Mouse (Mus musculus): Measurements from ENCODE around the gene Ston2. TPM values are rescaled to one million over a fixed set of nuclear protein-coding genes. Genes with fewer than 3 reads are reported as not detected.

Gene Ston2
- polyA plus RNA-seq, 1 experiment from 2014 or later: 6.7 TPM

DNA sequence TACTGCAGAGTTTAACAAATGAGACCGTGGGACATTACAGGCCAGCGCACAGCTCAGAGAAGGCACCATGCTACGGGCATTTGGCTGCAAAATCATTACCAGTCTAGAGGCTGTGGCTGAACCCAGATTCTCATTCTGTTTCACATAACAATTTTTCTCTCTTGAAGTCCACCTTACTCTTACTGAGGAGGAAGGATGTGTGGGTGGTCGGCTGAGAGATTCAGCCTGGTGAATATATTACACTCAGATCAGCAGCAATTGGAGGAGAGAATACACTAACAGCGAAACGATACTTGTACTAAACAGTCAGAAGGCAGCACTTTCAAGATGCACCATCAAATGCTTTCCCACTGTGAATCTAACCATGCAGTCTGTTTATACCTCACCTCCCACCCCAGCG, 74.8 kb downstream of the Ston2 start:
- Histone ChIP-seq H3K36me3 (ENCODE audit: control insufficient read depth, insufficient read depth, low read length) (no peaks in the 10 kb centered on the region), H3K27me3 (ENCODE audit: control insufficient read depth, insufficient read depth, low read length) (no peaks in the 10 kb centered on the region), H3K4me1 (ENCODE audit: control insufficient read depth, insufficient read depth, low read length) (peaks cover 4% of the 10 kb centered on the region; the same call in 1 of the 2 replicates), H3K27ac (ENCODE audit: low read depth, low read length) (no peak overlapping the region), H3K9ac (ENCODE audit: low read depth, low read length) (no peak overlapping the region), H3K4me2 (no peak overlapping the region), H3K9me3 (replicated peaks; ENCODE audit: control insufficient read depth, low read length) (no peaks in the 10 kb centered on the region), H3K4me3 (ENCODE audit: low read depth, low read length) (no peak overlapping the region)
- 92% methylated on average over 7 of the region's 7 CpGs for WGBS (ENCODE audit: insufficient replicate concordance)
- no peak for ATAC-seq (replicated peaks; ENCODE audit: insufficient number of reproducible peaks, low FRiP score, low TSS enrichment)

DNA sequence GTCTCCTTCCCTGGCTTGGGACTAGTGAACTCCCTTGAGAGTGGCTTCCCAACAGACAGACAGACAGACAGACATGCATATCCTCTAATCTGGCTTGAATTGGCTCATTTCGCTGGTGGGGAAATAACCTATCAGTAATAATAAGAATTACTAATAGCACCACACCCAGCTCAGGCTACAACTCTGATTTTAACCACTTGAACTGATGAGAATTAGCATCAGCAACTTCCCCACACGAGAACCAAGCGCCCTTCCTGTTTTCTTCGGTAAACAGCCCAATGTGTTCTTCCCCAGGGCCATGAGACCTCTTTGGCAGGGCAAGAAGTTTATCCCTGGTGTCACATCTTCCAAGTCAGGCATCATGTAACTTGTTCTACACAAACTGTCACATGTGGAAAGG, 76.5 kb downstream of the Ston2 start:
- Histone ChIP-seq H3K9me3 (replicated peaks; ENCODE audit: control insufficient read depth, low read length) (no peaks in the 10 kb centered on the region), H3K4me3 (ENCODE audit: low read depth, low read length) (no peak overlapping the region), H3K4me1 (ENCODE audit: control insufficient read depth, insufficient read depth, low read length) (peaks cover 4% of the 10 kb centered on the region; the same call in 1 of the 2 replicates), H3K4me2 (no peak overlapping the region), H3K36me3 (ENCODE audit: control insufficient read depth, insufficient read depth, low read length) (no peaks in the 10 kb centered on the region), H3K9ac (ENCODE audit: low read depth, low read length) (no peak overlapping the region), H3K27me3 (ENCODE audit: control insufficient read depth, insufficient read depth, low read length) (no peaks in the 10 kb centered on the region), H3K27ac (ENCODE audit: low read depth, low read length) (no peak overlapping the region)
- no peak for ATAC-seq (replicated peaks; ENCODE audit: insufficient number of reproducible peaks, low FRiP score, low TSS enrichment)
- WGBS (ENCODE audit: insufficient replicate concordance): 81% methylated on average over 4 of the region's 4 CpGs

DNA sequence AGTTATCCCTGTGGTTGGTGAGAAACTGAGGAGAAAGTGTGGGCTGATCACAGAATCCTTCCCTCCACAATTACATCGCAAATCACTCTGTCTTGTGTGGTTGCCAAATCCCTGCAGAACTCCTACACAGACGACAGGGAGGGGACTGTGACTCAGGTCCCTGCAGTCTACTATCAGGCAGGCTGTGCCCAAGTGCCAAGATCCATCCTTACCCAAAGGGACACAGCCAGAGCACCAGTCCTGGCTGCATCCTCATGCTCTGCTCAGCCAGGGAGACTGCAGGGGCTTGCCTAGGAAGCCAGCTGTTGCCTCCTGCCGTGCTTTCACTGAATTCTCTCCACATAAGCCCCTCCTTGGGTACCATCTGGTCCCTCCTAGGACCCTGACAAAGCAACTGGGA, 77.3 kb downstream of the Ston2 start:
- Histone ChIP-seq H3K27me3 (ENCODE audit: control insufficient read depth, insufficient read depth, low read length) (no peaks in the 10 kb centered on the region), H3K9me3 (replicated peaks; ENCODE audit: control insufficient read depth, low read length) (no peaks in the 10 kb centered on the region), H3K4me3 (ENCODE audit: low read depth, low read length) (no peak overlapping the region), H3K9ac (ENCODE audit: low read depth, low read length) (no peak overlapping the region), H3K27ac (ENCODE audit: low read depth, low read length) (no peak overlapping the region), H3K4me2 (no peak overlapping the region), H3K4me1 (ENCODE audit: control insufficient read depth, insufficient read depth, low read length) (peaks cover 4% of the 10 kb centered on the region; the same call in 1 of the 2 replicates), H3K36me3 (ENCODE audit: control insufficient read depth, insufficient read depth, low read length) (no peaks in the 10 kb centered on the region)
- no peak for ATAC-seq (replicated peaks; ENCODE audit: insufficient number of reproducible peaks, low FRiP score, low TSS enrichment)
- 47% methylated on average over 3 of the region's 3 CpGs for WGBS (ENCODE audit: insufficient replicate concordance)

DNA sequence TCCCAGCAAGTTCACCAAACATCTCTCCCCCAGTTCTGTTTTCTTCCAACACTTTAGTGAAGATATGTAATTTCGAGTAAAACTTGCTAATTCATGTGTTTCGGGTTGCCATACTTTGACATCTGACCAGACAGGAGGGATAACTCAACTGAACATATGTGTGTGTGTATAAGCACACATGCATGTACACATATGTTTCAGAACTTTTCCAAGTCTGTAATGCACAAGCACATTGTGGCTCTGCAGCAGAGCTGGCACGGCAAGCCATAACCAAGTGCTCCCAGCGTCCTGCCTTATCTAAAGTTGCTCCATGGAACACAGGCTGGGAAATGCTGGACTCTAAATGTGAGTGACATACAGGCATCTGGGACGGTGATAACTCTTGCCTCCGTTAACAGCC, 78.6 kb downstream of the Ston2 start:
- H3K4me2 ChIP-seq: no peak overlapping the region
- 40% methylated on average over 6 of the region's 6 CpGs for WGBS (ENCODE audit: insufficient replicate concordance)
- peaks cover 4% of the 10 kb centered on the region; the same call in 1 of the 2 replicates for H3K4me1 ChIP-seq (ENCODE audit: control insufficient read depth, insufficient read depth, low read length)
- H3K9ac ChIP-seq (ENCODE audit: low read depth, low read length): no peak overlapping the region
- no peaks in the 10 kb centered on the region for H3K36me3 ChIP-seq (ENCODE audit: control insufficient read depth, insufficient read depth, low read length)
- no peak for ATAC-seq (replicated peaks; ENCODE audit: insufficient number of reproducible peaks, low FRiP score, low TSS enrichment)
- no peaks in the 10 kb centered on the region for H3K27me3 ChIP-seq (ENCODE audit: control insufficient read depth, insufficient read depth, low read length)
- H3K27ac ChIP-seq (ENCODE audit: low read depth, low read length): no peak overlapping the region
- no peaks in the 10 kb centered on the region for H3K9me3 ChIP-seq (replicated peaks; ENCODE audit: control insufficient read depth, low read length)
- no peak overlapping the region for H3K4me3 ChIP-seq (ENCODE audit: low read depth, low read length)

DNA sequence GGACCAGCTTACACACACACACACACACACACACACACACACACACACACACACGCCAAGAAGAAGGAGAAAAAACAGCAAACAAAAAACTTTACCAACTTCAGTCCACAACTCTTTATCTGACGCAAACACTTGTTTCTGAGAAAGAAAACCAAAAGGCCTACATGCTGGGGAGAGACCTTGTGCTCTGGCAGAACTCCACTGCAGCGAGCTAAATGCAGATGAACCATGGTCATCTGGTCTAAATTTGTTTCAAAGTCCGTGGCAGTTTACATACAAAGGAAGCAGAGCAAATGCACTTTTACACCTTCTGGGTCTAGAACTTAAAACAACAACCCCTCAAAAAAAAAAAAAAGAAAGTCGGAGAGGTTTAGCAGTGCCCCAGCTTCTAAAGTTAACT, 79.0 kb downstream of the Ston2 start:
- WGBS (ENCODE audit: insufficient replicate concordance): 62% methylated on average over 5 of the region's 5 CpGs
- Histone ChIP-seq H3K36me3 (ENCODE audit: control insufficient read depth, insufficient read depth, low read length) (no peaks in the 10 kb centered on the region), H3K4me3 (ENCODE audit: low read depth, low read length) (no peak overlapping the region), H3K9ac (ENCODE audit: low read depth, low read length) (no peak overlapping the region), H3K27me3 (ENCODE audit: control insufficient read depth, insufficient read depth, low read length) (no peaks in the 10 kb centered on the region), H3K9me3 (replicated peaks; ENCODE audit: control insufficient read depth, low read length) (no peaks in the 10 kb centered on the region), H3K27ac (ENCODE audit: low read depth, low read length) (no peak overlapping the region), H3K4me1 (ENCODE audit: control insufficient read depth, insufficient read depth, low read length) (peaks cover 4% of the 10 kb centered on the region; the same call in 1 of the 2 replicates), H3K4me2 (no peak overlapping the region)
- no peak for ATAC-seq (replicated peaks; ENCODE audit: insufficient number of reproducible peaks, low FRiP score, low TSS enrichment)

DNA sequence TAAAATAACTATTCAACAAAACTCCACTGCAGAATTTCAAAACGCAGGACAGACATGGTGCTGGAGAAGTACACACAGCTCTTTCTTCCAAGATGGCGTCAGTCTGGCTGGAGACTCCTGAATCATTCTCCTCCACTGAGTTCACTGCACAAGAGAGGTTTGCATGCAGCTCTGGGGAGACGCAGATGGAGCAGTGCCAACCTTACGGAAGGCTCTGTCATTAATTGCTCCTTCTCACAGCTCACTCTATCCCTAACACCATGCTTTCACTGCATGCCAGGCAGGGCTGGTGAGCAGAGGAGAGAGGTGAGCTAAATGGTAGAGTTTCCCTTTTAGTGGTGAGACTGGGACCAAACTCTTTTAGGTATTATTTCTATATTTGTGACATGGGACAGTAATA, 80.4 kb downstream of the Ston2 start:
- H3K4me2 ChIP-seq: no peak overlapping the region
- H3K4me3 ChIP-seq (ENCODE audit: low read depth, low read length): no peak overlapping the region
- H3K36me3 ChIP-seq (ENCODE audit: control insufficient read depth, insufficient read depth, low read length): no peaks in the 10 kb centered on the region
- peaks cover 4% of the 10 kb centered on the region; the same call in 1 of the 2 replicates for H3K4me1 ChIP-seq (ENCODE audit: control insufficient read depth, insufficient read depth, low read length)
- H3K27me3 ChIP-seq (ENCODE audit: control insufficient read depth, insufficient read depth, low read length): no peaks in the 10 kb centered on the region
- H3K9me3 ChIP-seq (replicated peaks; ENCODE audit: control insufficient read depth, low read length): no peaks in the 10 kb centered on the region
- H3K27ac ChIP-seq (ENCODE audit: low read depth, low read length): no peak overlapping the region
- WGBS (ENCODE audit: insufficient replicate concordance): 90% methylated on average over 4 of the region's 4 CpGs
- no peak overlapping the region for H3K9ac ChIP-seq (ENCODE audit: low read depth, low read length)
- ATAC-seq (replicated peaks; ENCODE audit: insufficient number of reproducible peaks, low FRiP score, low TSS enrichment): no peak

DNA sequence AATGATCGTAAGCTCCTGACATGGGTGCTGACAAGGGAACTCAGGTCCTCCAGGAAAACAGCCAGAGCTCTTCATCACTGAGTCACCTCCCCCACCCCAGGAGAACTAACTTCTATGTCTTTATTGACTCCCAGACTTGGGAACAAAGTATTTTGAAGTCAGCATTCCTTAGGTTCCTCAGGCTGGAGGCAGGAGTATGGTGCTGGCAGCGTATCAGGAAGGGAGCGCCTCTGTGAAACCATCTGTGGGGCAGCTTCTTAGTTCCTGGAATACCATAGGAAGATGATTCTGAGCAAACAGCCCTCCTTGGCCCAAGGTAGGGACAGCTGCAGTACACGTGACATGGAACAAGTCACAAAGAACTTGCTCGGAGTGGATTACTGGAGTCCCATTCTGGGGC, 84.7 kb downstream of the Ston2 start:
- Histone ChIP-seq H3K9me3 (replicated peaks; ENCODE audit: control insufficient read depth, low read length) (no peaks in the 10 kb centered on the region), H3K27ac (ENCODE audit: low read depth, low read length) (no peak overlapping the region), H3K36me3 (ENCODE audit: control insufficient read depth, insufficient read depth, low read length) (no peaks in the 10 kb centered on the region), H3K27me3 (ENCODE audit: control insufficient read depth, insufficient read depth, low read length) (no peaks in the 10 kb centered on the region), H3K4me2 (no peak overlapping the region), H3K4me3 (ENCODE audit: low read depth, low read length) (no peak overlapping the region), H3K4me1 (ENCODE audit: control insufficient read depth, insufficient read depth, low read length) (no peaks in the 10 kb centered on the region), H3K9ac (ENCODE audit: low read depth, low read length) (no peak overlapping the region)
- ATAC-seq (replicated peaks; ENCODE audit: insufficient number of reproducible peaks, low FRiP score, low TSS enrichment): no peak
- WGBS (ENCODE audit: insufficient replicate concordance): 55% methylated on average over 5 of the region's 5 CpGs

DNA sequence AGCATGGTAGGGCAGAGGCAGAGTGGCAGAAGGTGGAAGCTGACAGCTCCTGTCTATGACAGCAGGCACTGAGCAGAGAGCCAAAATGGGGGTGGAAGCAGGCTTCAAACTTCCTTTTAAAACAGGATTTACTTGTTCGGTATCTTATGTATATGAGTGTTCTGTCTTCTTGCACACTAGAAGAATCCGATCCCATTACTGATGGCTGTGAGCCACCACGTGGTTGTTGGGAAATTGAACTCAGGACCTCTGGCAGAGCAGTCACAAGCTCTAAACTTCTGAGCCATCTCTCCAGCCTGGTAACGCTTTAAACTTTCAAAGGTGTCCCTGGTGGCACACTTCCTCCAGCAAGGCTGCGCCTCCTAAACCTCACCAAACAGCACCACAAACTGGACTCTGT, 85.4 kb downstream of the Ston2 start:
- H3K27me3 ChIP-seq (ENCODE audit: control insufficient read depth, insufficient read depth, low read length): no peaks in the 10 kb centered on the region
- no peak overlapping the region for H3K9ac ChIP-seq (ENCODE audit: low read depth, low read length)
- H3K27ac ChIP-seq (ENCODE audit: low read depth, low read length): no peak overlapping the region
- no peaks in the 10 kb centered on the region for H3K4me1 ChIP-seq (ENCODE audit: control insufficient read depth, insufficient read depth, low read length)
- WGBS (ENCODE audit: insufficient replicate concordance): 85% methylated on average over 5 of the region's 5 CpGs
- no peaks in the 10 kb centered on the region for H3K36me3 ChIP-seq (ENCODE audit: control insufficient read depth, insufficient read depth, low read length)
- H3K4me3 ChIP-seq (ENCODE audit: low read depth, low read length): no peak overlapping the region
- no peak overlapping the region for H3K4me2 ChIP-seq
- ATAC-seq (replicated peaks; ENCODE audit: insufficient number of reproducible peaks, low FRiP score, low TSS enrichment): no peak
- H3K9me3 ChIP-seq (replicated peaks; ENCODE audit: control insufficient read depth, low read length): no peaks in the 10 kb centered on the region

DNA sequence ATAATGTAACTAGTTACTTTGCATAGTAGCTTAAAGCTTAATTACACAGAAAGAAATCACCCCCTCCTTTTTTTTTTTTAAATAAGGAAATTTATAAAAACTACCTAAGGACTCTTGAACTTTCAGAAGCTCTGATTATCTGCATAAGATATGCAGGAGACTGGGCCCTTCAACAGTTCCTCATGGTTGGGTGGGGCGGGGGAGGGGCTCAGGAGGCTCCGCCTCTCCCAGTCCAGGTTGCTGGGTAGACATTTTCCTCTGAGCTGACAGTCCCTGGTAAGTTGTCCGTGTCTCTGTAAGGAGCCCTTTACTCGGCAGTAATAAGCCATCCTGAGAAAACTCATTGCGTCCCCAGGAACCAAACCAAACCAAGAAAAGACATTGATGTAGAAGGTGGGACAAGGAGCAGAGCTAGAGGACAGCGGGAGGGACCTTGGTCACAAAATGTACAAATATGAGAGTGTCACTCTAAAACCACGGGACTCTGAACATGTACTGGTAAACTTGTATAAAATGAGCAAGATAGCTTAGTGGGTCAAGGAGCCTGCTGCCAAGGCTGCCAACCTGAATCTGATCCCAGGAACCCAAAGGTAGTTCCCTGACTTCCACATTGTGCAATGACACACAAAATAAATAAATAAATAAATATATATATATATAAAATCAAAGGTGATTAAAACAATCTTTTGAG, 88.6 kb downstream of the Ston2 start:
- Histone ChIP-seq H3K36me3 (ENCODE audit: control insufficient read depth, insufficient read depth, low read length) (no peaks in the 10 kb centered on the region), H3K27me3 (ENCODE audit: control insufficient read depth, insufficient read depth, low read length) (no peaks in the 10 kb centered on the region), H3K4me2 (no peak overlapping the region), H3K4me1 (ENCODE audit: control insufficient read depth, insufficient read depth, low read length) (no peaks in the 10 kb centered on the region), H3K9ac (ENCODE audit: low read depth, low read length) (no peak overlapping the region), H3K9me3 (replicated peaks; ENCODE audit: control insufficient read depth, low read length) (no peaks in the 10 kb centered on the region), H3K27ac (ENCODE audit: low read depth, low read length) (no peak overlapping the region), H3K4me3 (ENCODE audit: low read depth, low read length) (no peak overlapping the region)
- 85% methylated on average over 7 of the region's 7 CpGs for WGBS (ENCODE audit: insufficient replicate concordance)
- ATAC-seq (replicated peaks; ENCODE audit: insufficient number of reproducible peaks, low FRiP score, low TSS enrichment): no peak

Measured in heart, embryonic 11.5 days (tissue).